Mouse (Mus musculus) CH12.LX (cell line): ENCODE data around the gene Hsf5. TPM values are rescaled to one million over a fixed set of nuclear protein-coding genes. Genes with fewer than 3 reads are reported as not detected.

Experiments used
- DNase-seq: peaks from one replicate; pipeline ENCODE4 v3.0.0-alpha.2; 2013; ENCODE audit errors: extremely low read depth
- H3K27ac ChIP-seq: 2 replicates; pipeline ENCODE4 v1.5.1; 2012; ENCODE audit warnings: low read depth, mild to moderate bottlenecking, control low read depth, moderate library complexity; ENCODE audit not compliant: insufficient read depth
- H3K27me3 ChIP-seq: replicated peaks from 2 replicates; pipeline ENCODE3; 2012; ENCODE audit warnings: inconsistent platforms
- H3K36me3 ChIP-seq, 2 experiments: replicated peaks in 1 of 2; 2 replicates each; pipeline versions ENCODE3 to v1.6.1; 2012; ENCODE audit warnings: inconsistent platforms in 1 of 2, low read length in 1 of 2, mild to moderate bottlenecking in 1 of 2, mixed read lengths in 1 of 2, moderate library complexity in 1 of 2; ENCODE audit not compliant: control insufficient read depth in 1 of 2, insufficient read depth in 1 of 2
- H3K4me1 ChIP-seq, 2 experiments: 2 replicates each; pipeline ENCODE4 v1.6.1; 2012; ENCODE audit warnings: inconsistent platforms in 1 of 2, moderate library complexity in 1 of 2; ENCODE audit not compliant: insufficient read depth in 2 of 2, control insufficient read depth in 1 of 2
- H3K4me2 ChIP-seq: 2 replicates; pipeline ENCODE4 v1.6.1; 2012; ENCODE audit warnings: low read depth, mild to moderate bottlenecking, control low read depth; ENCODE audit not compliant: poor library complexity, insufficient read depth, severe bottlenecking
- H3K4me3 ChIP-seq, 3 experiments: fragments of 150-350 bp in 1 of 3; sonication (generic) in 1 of 3; replicated peaks in 1 of 3; 2 replicates each; pipeline versions ENCODE3 to v1.5.1; 2011 to 2012; ENCODE audit warnings: low read depth in 2 of 3, low read length in 2 of 3, mild to moderate bottlenecking in 2 of 3, moderate library complexity in 2 of 3, control low read depth in 1 of 3, improper control_type of control experiment in 1 of 3, inconsistent platforms in 1 of 3, mixed read lengths in 1 of 3; ENCODE audit not compliant: poor library complexity in 1 of 3
- H3K79me2 ChIP-seq: replicated peaks from 2 replicates; pipeline ENCODE4 v1.6.1; 2012; ENCODE audit warnings: mild to moderate bottlenecking, moderate library complexity; ENCODE audit not compliant: control insufficient read depth, poor library complexity, insufficient read depth, severe bottlenecking; ENCODE audit errors: extremely low read depth
- H3K9ac ChIP-seq: 2 replicates; pipeline ENCODE4 v1.6.1; 2012; ENCODE audit warnings: low read depth, mild to moderate bottlenecking, control low read depth, moderate library complexity; ENCODE audit not compliant: insufficient read depth
- H3K9me3 ChIP-seq: replicated peaks from 2 replicates; pipeline ENCODE3; 2012; ENCODE audit warnings: low read length, inconsistent platforms, mixed read lengths
- BHLHE40 ChIP-seq: IDR thresholded peaks from 2 replicates; pipeline ENCODE4 v1.6.1; 2011; ENCODE audit warnings: mild to moderate bottlenecking, low read depth, low read length, improper control_type of control experiment
- CHD2 ChIP-seq: IDR thresholded peaks from 2 replicates; pipeline ENCODE4 v1.6.1; 2011; ENCODE audit warnings: low read length, improper control_type of control experiment
- CTCF ChIP-seq, 2 experiments: IDR thresholded peaks in 1 of 2; conservative IDR thresholded peaks in 1 of 2; 2 replicates each; pipeline ENCODE4 v1.5.1; 2011 to 2012; ENCODE audit warnings: low read depth in 2 of 2, low read length in 2 of 2, improper control_type of control experiment in 1 of 2, inconsistent platforms in 1 of 2, mild to moderate bottlenecking in 1 of 2, moderate library complexity in 1 of 2
- E2F4 ChIP-seq: IDR thresholded peaks from 2 replicates; pipeline ENCODE4 v1.6.1; 2011; ENCODE audit warnings: low read depth, low read length, improper control_type of control experiment; ENCODE audit not compliant: insufficient replicate concordance
- EP300 ChIP-seq: IDR thresholded peaks from 2 replicates; pipeline ENCODE4 v1.6.1; 2011; ENCODE audit warnings: low read length, improper control_type of control experiment
- ETS1 ChIP-seq: conservative IDR thresholded peaks from 2 replicates; pipeline ENCODE4 v1.6.1; 2012; ENCODE audit warnings: low read depth, mild to moderate bottlenecking, inconsistent platforms, low read length, improper control_type of control experiment, moderate library complexity
- GABPA ChIP-seq: IDR thresholded peaks from 2 replicates; pipeline ENCODE4 v1.6.1; 2012; ENCODE audit warnings: low read depth, low read length, improper control_type of control experiment, inconsistent platforms; ENCODE audit not compliant: insufficient replicate concordance
- HCFC1 ChIP-seq: IDR thresholded peaks from 2 replicates; pipeline ENCODE4 v1.6.1; 2012; ENCODE audit warnings: low read depth, mild to moderate bottlenecking, inconsistent platforms, low read length, improper control_type of control experiment
- IRF4 ChIP-seq: IDR thresholded peaks from 2 replicates; pipeline ENCODE4 v1.6.1; 2014; ENCODE audit warnings: low read depth, mild to moderate bottlenecking, inconsistent platforms, low read length, improper control_type of control experiment
- JUN ChIP-seq: IDR thresholded peaks from 2 replicates; pipeline ENCODE4 v1.6.1; 2011; ENCODE audit warnings: low read depth, mild to moderate bottlenecking, low read length, improper control_type of control experiment, moderate library complexity; ENCODE audit not compliant: insufficient read depth
- JUND ChIP-seq: conservative IDR thresholded peaks from 2 replicates; pipeline ENCODE4 v1.6.1; 2011; ENCODE audit warnings: low read depth, low read length, improper control_type of control experiment
- MAX ChIP-seq: IDR thresholded peaks from 2 replicates; pipeline ENCODE4 v1.6.1; 2011; ENCODE audit warnings: low read length, improper control_type of control experiment
- MAZ ChIP-seq: IDR thresholded peaks from 2 replicates; pipeline ENCODE4 v1.6.1; 2012; ENCODE audit warnings: low read depth, mild to moderate bottlenecking, inconsistent platforms, low read length, improper control_type of control experiment, moderate library complexity
- MEF2A ChIP-seq: IDR thresholded peaks from 2 replicates; pipeline ENCODE4 v1.6.1; 2014; ENCODE audit warnings: low read depth, mild to moderate bottlenecking, inconsistent platforms, low read length, improper control_type of control experiment, borderline replicate concordance
- MXI1 ChIP-seq: IDR thresholded peaks from 2 replicates; pipeline ENCODE4 v1.6.1; 2011; ENCODE audit warnings: mild to moderate bottlenecking, low read depth, low read length, improper control_type of control experiment
- MYC ChIP-seq: IDR thresholded peaks from 2 replicates; pipeline ENCODE4 v1.6.1; 2011; ENCODE audit warnings: low read depth, mild to moderate bottlenecking, improper control_type of control experiment, low read length
- NELFE ChIP-seq: IDR thresholded peaks from 2 replicates; pipeline ENCODE4 v1.6.1; 2011; ENCODE audit warnings: low read depth, low read length, improper control_type of control experiment
- PAX5 ChIP-seq: IDR thresholded peaks from 2 replicates; pipeline ENCODE4 v1.6.1; 2012; ENCODE audit warnings: low read length, inconsistent platforms, mixed read lengths
- POLR2A ChIP-seq: IDR thresholded peaks from 2 replicates; pipeline ENCODE4 v1.6.1; 2011; ENCODE audit warnings: low read depth, mild to moderate bottlenecking, improper control_type of control experiment, low read length
- POLR2AphosphoS2 ChIP-seq: IDR thresholded peaks from 2 replicates; pipeline ENCODE4 v1.6.1; 2011; ENCODE audit warnings: low read depth, low read length, improper control_type of control experiment
- RCOR1 ChIP-seq: conservative IDR thresholded peaks from 2 replicates; pipeline ENCODE4 v1.6.1; 2012; ENCODE audit warnings: low read depth, mild to moderate bottlenecking, inconsistent platforms, low read length, improper control_type of control experiment
- SMC3 ChIP-seq: IDR thresholded peaks from 2 replicates; pipeline ENCODE4 v1.6.1; 2011; ENCODE audit warnings: low read depth, low read length, improper control_type of control experiment
- TBP ChIP-seq: conservative IDR thresholded peaks from 2 replicates; pipeline ENCODE4 v1.6.1; 2011; ENCODE audit warnings: low read depth, low read length, improper control_type of control experiment
- TCF12 ChIP-seq: IDR thresholded peaks from 2 replicates; pipeline ENCODE4 v1.6.1; 2014; ENCODE audit warnings: low read depth, mild to moderate bottlenecking, inconsistent platforms, low read length, improper control_type of control experiment
- UBTF ChIP-seq: IDR thresholded peaks from 2 replicates; pipeline ENCODE4 v1.6.1; 2012; ENCODE audit warnings: low read depth, mild to moderate bottlenecking, inconsistent platforms, low read length, improper control_type of control experiment, moderate library complexity
- USF1 ChIP-seq: IDR thresholded peaks from 2 replicates; pipeline ENCODE4 v1.6.1; 2014; ENCODE audit warnings: low read depth, mild to moderate bottlenecking, inconsistent platforms, low read length, improper control_type of control experiment
- USF2 ChIP-seq: conservative IDR thresholded peaks from 2 replicates; pipeline ENCODE4 v1.6.1; 2011; ENCODE audit warnings: low read depth, low read length, improper control_type of control experiment
- ZC3H11A ChIP-seq: IDR thresholded peaks from 2 replicates; pipeline ENCODE4 v1.6.1; 2012; ENCODE audit warnings: low read depth, mild to moderate bottlenecking, inconsistent platforms, low read length, improper control_type of control experiment
- ZKSCAN1 ChIP-seq: IDR thresholded peaks from 2 replicates; pipeline ENCODE4 v1.6.1; 2012; ENCODE audit warnings: low read depth, inconsistent platforms, low read length, improper control_type of control experiment, borderline replicate concordance
- ZMIZ1 ChIP-seq: IDR thresholded peaks from 2 replicates; pipeline ENCODE4 v1.6.1; 2012; ENCODE audit warnings: low read depth, mild to moderate bottlenecking, inconsistent platforms, low read length, improper control_type of control experiment
- ZNF384 ChIP-seq: IDR thresholded peaks from 2 replicates; pipeline ENCODE4 v1.6.1; 2012; ENCODE audit warnings: low read depth, low read length, improper control_type of control experiment, inconsistent platforms
- dilution Hi-C: fragments of 300-500 bp; cut with MboI; formaldehyde crosslinking; loops from 2 replicates; pipeline ENCODE4 v1.14.3; 2020; ENCODE audit warnings: low sequenced_read_pairs; ENCODE audit not compliant: extremely low pct_unique_long_range_greater_than_20kb, extremely low pct_ligation_motif_present
- in situ Hi-C: fragments of 300-500 bp; cut with MboI; formaldehyde crosslinking; loops from 3 replicates; pipeline ENCODE4 v1.14.3; 2019; ENCODE audit warnings: low sequenced_read_pairs, low pct_ligation_motif_present, low pct_unique_long_range_greater_than_20kb, mixed read lengths
- polyA plus RNA-seq: library from polyadenylated mRNA; unstranded; fragments of >175 nt; gene quantifications from 2 replicates; pipeline ENCODE4 v1.2.1, GENCODE M21; 2012; ENCODE audit warnings: low read depth; ENCODE audit not compliant: insufficient read length
- total RNA-seq, 2 experiments: library from RNA; depleted of rRNA; stranded (reverse); fragments of 300-350 nt in 1 of 2; fragments of >200 nt in 1 of 2; gene quantifications; 2 replicates each; pipeline ENCODE4 v1.2.3; 2012 to 2014

The Hsf5 gene
- total and polyA plus RNA-seq, 3 experiments: 0.04 TPM; not detected in 2

DNA sequence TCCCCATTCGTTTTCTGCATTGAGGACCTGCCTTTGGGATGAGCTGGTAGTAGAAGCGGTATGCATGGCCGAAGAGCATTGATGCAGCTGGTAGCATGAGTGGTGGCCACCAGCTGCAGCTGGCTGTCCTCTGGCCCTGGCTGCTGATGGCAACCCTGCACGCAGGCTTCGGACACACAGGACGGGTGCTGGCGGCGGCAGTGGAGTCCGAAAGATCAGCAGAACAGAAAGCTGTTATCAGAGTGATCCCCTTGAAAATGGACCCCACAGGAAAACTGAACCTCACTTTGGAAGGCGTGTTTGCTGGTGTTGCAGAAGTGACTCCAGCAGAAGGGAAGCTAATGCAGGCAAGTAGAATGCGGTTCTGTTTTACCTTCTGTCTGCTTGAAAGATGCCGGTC lies 47.6 kb downstream of the Hsf5 start:
- peaks cover 4 to 26% of the 10 kb centered on the region in 2 experiments for H3K4me1 ChIP-seq
- H3K9ac ChIP-seq: peak overlapping the region; percentile 76
- H3K36me3 ChIP-seq: peaks cover 0 to 10% of the 10 kb centered on the region in 2 experiments
- H3K4me2 ChIP-seq: peak overlapping the region; percentile 79
- no peaks in the 10 kb centered on the region for H3K27me3 ChIP-seq
- H3K27ac ChIP-seq: peak overlapping the region; percentile 84
- H3K4me3 ChIP-seq: peak overlapping the region; percentile 60 to 89 (median 80)
- H3K79me2 ChIP-seq: peaks cover 63% of the 10 kb centered on the region
- in situ Hi-C loops (loop anchor here (5.0 kb wide), 1 partner anchor 88 kb away; no protein-coding TSS in a partner anchor), dilution Hi-C loops (no loop called here)
- H3K9me3 ChIP-seq: no peaks in the 10 kb centered on the region
- peak; percentile 59 for DNase-seq
- TF ChIP-seq POLR2A: peak; percentile 40; the same call in 1 of the 2 replicates
- peak; percentile 95 for TF ChIP-seq UBTF
- no peak for TF ChIP-seq MAX
- TF ChIP-seq MYC: peak; percentile 3; the same call in 1 of the 2 replicates
- peak; percentile 38; the same call in 1 of the 2 replicates for TF ChIP-seq TCF12
- peak; percentile 43; the same call in 1 of the 2 replicates for TF ChIP-seq TBP
- no peak for TF ChIP-seq RCOR1

DNA sequence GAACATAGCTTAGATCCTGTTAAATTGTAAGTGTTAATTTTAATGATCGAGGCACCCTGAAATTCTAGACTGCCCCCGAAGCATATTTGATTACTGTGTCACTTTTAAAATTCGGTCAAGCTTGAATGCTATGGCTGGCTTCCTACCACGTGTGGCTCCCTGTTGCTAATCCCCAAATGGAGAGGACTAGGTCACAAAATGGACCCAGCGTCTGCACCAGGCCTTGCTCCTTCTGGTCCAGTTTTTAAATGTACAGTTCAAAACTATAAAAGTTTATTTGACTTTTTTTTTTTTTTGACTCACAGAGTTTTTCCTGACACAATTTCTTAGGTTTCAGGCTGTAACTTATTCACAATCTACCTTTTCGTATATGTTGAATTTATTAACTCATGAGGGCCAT lies 48.3 kb downstream of the Hsf5 start:
- DNase-seq: peak; percentile 91
- peak overlapping the region; percentile 94 for H3K4me2 ChIP-seq
- TF ChIP-seq POLR2A: peak; percentile 60
- 0 out of 2 replicates have a peak, but pooled peaks have one; percentile 40 for TF ChIP-seq IRF4
- TF ChIP-seq CTCF (conservative IDR thresholded peaks at IDR 0.05 in 1 of 2, IDR thresholded peaks at IDR 0.05 in 1 of 2; ENCODE audit: low read depth in 2 of 2, low read length in 2 of 2): no peak
- no peak for TF ChIP-seq ZKSCAN1
- TF ChIP-seq HCFC1: peak; percentile 66
- TF ChIP-seq MAX: peak; percentile 98
- TF ChIP-seq GABPA: no peak
- peak; percentile 65 for TF ChIP-seq TCF12
- TF ChIP-seq NELFE: peak; percentile 71
- TF ChIP-seq TBP: peak; percentile 92
- peak; percentile 63 for TF ChIP-seq USF1
- no peak for TF ChIP-seq MEF2A
- peak; percentile 53; the same call in 1 of the 2 replicates for TF ChIP-seq EP300
- 0 out of 2 replicates have a peak, but pooled peaks have one; percentile 57 for TF ChIP-seq POLR2AphosphoS2
- TF ChIP-seq UBTF: peak; percentile 57; the same call in 1 of the 2 replicates
- no peak for TF ChIP-seq E2F4
- peak; percentile 99 for TF ChIP-seq MYC
- peak; percentile 99 for TF ChIP-seq MXI1
- TF ChIP-seq USF2: peak; percentile 42
- TF ChIP-seq ZC3H11A: peak; percentile 79
- TF ChIP-seq SMC3: peak; percentile 18; the same call in 1 of the 2 replicates
- no peak for TF ChIP-seq JUND
- peak; percentile 62 for TF ChIP-seq BHLHE40
- no peak for TF ChIP-seq ZMIZ1
- no peak; the same call in 1 of the 2 replicates for TF ChIP-seq CHD2
- no peak for TF ChIP-seq MAZ
- no peak for TF ChIP-seq ZNF384
- no peak for TF ChIP-seq PAX5
- no peak for TF ChIP-seq JUN
- TF ChIP-seq RCOR1: 0 out of 2 replicates have a peak, but pooled peaks have one; percentile 42
- TF ChIP-seq ETS1: peak; percentile 33; the same call in 1 of the 2 replicates

More for the DNA sequence above, 48.3 kb downstream of the Hsf5 start:
- Histone ChIP-seq H3K36me3 (peaks cover 0 to 14% of the 10 kb centered on the region in 2 experiments), H3K4me3 (peak overlapping the region; percentile 53 to 80 (median 60)), H3K4me1 (peaks cover 4 to 29% of the 10 kb centered on the region in 2 experiments), H3K27me3 (no peaks in the 10 kb centered on the region), H3K27ac (0 out of 2 replicates have a peak overlapping the region, but pooled peaks have one; percentile 41), H3K9ac (peak overlapping the region; percentile 99), H3K79me2 (peaks cover 69% of the 10 kb centered on the region), H3K9me3 (no peaks in the 10 kb centered on the region)
- dilution Hi-C loops: no loop called here
- in situ Hi-C loops: no loop called here
